Comparison of ENCODE assay signal across 20 mouse cellular contexts in the genomic region with DNA sequence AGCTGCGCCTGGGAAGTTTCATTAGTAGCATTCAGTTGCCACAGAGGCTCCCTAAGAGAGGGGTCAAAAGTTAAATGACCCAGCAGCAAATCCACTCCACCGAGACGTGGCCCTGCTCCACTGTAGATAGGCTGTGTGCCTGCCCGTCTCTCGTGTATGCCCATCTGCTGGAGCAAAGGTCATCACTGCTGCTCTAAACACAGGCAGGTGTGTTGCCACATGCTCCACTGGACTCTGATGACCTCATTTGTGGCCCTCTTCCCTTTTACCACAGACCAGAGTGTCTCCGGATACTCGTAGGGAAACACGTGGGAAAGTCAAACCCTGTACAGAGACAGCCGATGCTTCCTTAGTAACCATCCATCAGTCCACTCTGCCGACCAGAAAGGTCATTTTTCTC. TPM values are rescaled to one million over a fixed set of nuclear protein-coding genes. Genes with fewer than 3 reads are reported as not detected.
DNase-seq lines count a peak whose midpoint lies in the region; ATAC-seq lines count a peak whose summit lies in the region.
"Had no signal": no experiment of that assay in that cellular context is flagged by ENCODE, and none has a peak within 500 bp of the region (broad histone marks: within the 10 kb centered on the region; RNA-seq: fewer than 3 reads in every experiment).

No protein-coding gene starts in this region.

- H3K4me3 ChIP-seq in liver, embryonic 12.5 days: no peak overlapping the region
- H3K4me3 ChIP-seq: embryonic facial prominence, embryonic 15.5 days; forebrain, embryonic 12.5 days; limb, embryonic 15.5 days; midbrain, embryonic 15.5 days; neural tube, embryonic 13.5 days had no signal

- H3K9me3 ChIP-seq in liver, embryonic 12.5 days (replicated peaks): no peaks in the 10 kb centered on the region
- H3K9me3 ChIP-seq: embryonic facial prominence, embryonic 15.5 days; forebrain, embryonic 12.5 days; G1E; limb, embryonic 15.5 days; midbrain, embryonic 15.5 days; neural tube, embryonic 13.5 days had no signal

- H3K4me2 ChIP-seq in liver, embryonic 12.5 days: no peak overlapping the region
- H3K4me2 ChIP-seq: embryonic facial prominence, embryonic 15.5 days; forebrain, embryonic 12.5 days; limb, embryonic 15.5 days; midbrain, embryonic 15.5 days; neural tube, embryonic 13.5 days had no signal

- H3K27me3 ChIP-seq in liver, embryonic 12.5 days (replicated peaks): no peaks in the 10 kb centered on the region
- H3K27me3 ChIP-seq: embryonic facial prominence, embryonic 15.5 days; forebrain, embryonic 12.5 days; limb, embryonic 15.5 days; midbrain, embryonic 15.5 days; neural tube, embryonic 13.5 days had no signal

- H3K9ac ChIP-seq in liver, embryonic 12.5 days: no peak overlapping the region
- H3K9ac ChIP-seq: embryonic facial prominence, embryonic 15.5 days; forebrain, embryonic 12.5 days; limb, embryonic 15.5 days; midbrain, embryonic 15.5 days; neural tube, embryonic 13.5 days had no signal

- DNase-seq in kidney, adult 18-20 months: peak; percentile 13
- no peak for DNase-seq in kidney, postnatal 10 days
- DNase-seq in embryo, embryonic 10 days (ENCODE audit: low spot score): peak; percentile 20
- peak; percentile 10 for DNase-seq in embryo, embryonic 9.5 days (ENCODE audit: extremely low spot score)
- no peak for DNase-seq in right cerebral cortex, postnatal 14 days
- DNase-seq in testis, postnatal 10 days (ENCODE audit: low spot score): no peak
- no peak for DNase-seq in urinary bladder, adult 2 months (ENCODE audit: low spot score)
- DNase-seq: cerebellum, adult 11-12 months; lung, postnatal 4 days; right cerebral cortex, postnatal 4 days; thymus, adult 18-20 months had no signal

- ATAC-seq in liver, embryonic 12.5 days: peak; percentile 74
- ATAC-seq: midbrain, embryonic 15.5 days had no signal

- WGBS in liver, embryonic 12.5 days (ENCODE audit: insufficient replicate concordance): 58% methylated on average over 10 of the region's 10 CpGs

- no peak overlapping the region for H3K27ac ChIP-seq in liver, embryonic 12.5 days
- H3K27ac ChIP-seq: embryonic facial prominence, embryonic 15.5 days; forebrain, embryonic 12.5 days; limb, embryonic 15.5 days; midbrain, embryonic 15.5 days; neural tube, embryonic 13.5 days had no signal

- H3K36me3 ChIP-seq in liver, embryonic 12.5 days: no peaks in the 10 kb centered on the region
- H3K36me3 ChIP-seq: embryonic facial prominence, embryonic 15.5 days; forebrain, embryonic 12.5 days; G1E; limb, embryonic 15.5 days; midbrain, embryonic 15.5 days; neural tube, embryonic 13.5 days had no signal

- H3K4me1 ChIP-seq in liver, embryonic 12.5 days: no peaks in the 10 kb centered on the region
- H3K4me1 ChIP-seq: embryonic facial prominence, embryonic 15.5 days; forebrain, embryonic 12.5 days; limb, embryonic 15.5 days; midbrain, embryonic 15.5 days; neural tube, embryonic 13.5 days had no signal

RNA-seq across cellular contexts. Expression of gene Stbd1, which starts 16.9 kb away (rescaled TPM):
- 5.3 and 5.5 TPM in 2 replicates for polyA plus RNA-seq in liver, embryonic 12.5 days (2016; fragmentation: Nextera tagmentation; extraction: Ambion mirVana)
- polyA plus RNA-seq in urinary bladder, adult 2 months (2012; rRNA removed): 28.9 and 29.0 TPM in 2 replicates
- polyA plus RNA-seq: G1E had no signal

RNA-seq across cellular contexts. Expression of gene Fam47e, which starts 31.1 kb away (rescaled TPM):
- 0.69 and 0.88 TPM in 2 replicates for polyA plus RNA-seq in liver, embryonic 12.5 days (2016; fragmentation: Nextera tagmentation; extraction: Ambion mirVana)
- polyA plus RNA-seq in urinary bladder, adult 2 months (2012; rRNA removed): 0.86 and 1.0 TPM in 2 replicates
- polyA plus RNA-seq: forebrain, embryonic 12.5 days; G1E; heart, embryonic 14.5 days; hindbrain, embryonic 11.5 days; limb, embryonic 15.5 days had no signal

Comparison
In these comparisons a context has a peak if more than half of its experiments do, and no peak if none do; other contexts are left out.
1. DNase-seq: peak in kidney, adult 18-20 months (single experiment), embryo, embryonic 10 days (single experiment) and embryo, embryonic 9.5 days (single experiment); none in kidney, postnatal 10 days (single experiment), right cerebral cortex, postnatal 14 days (single experiment), testis, postnatal 10 days (single experiment) and urinary bladder, adult 2 months (single experiment).